Mouse (Mus musculus) kidney, embryonic 14.5 days (tissue): ENCODE measurements at regions not wholly inside any gene's neighbourhood (a gene's known extent, or its start where the extent isn't known, plus 50 kb on each side); places are given as distances from the start of the nearest gene placed in this dataset.

Experiments used
- ATAC-seq: fragments of 200-750 bp; cut with Nextera tagmentation; 2 replicates; pipeline ENCODE4 v1.8.0; 2017; ENCODE audit warnings: moderate number of reproducible peaks, mild to moderate bottlenecking, moderate TSS enrichment, moderate library complexity; ENCODE audit not compliant: low FRiP score, low TSS enrichment
- H3K27ac ChIP-seq: fragments of 300-500 bp; sonication (generic); 2 replicates; pipeline ENCODE4 v1.5.1; 2014; ENCODE audit warnings: low read depth, mild to moderate bottlenecking, low read length, moderate library complexity, mixed read lengths
- H3K27me3 ChIP-seq: fragments of 300-500 bp; sonication (generic); 2 replicates; pipeline ENCODE4 v1.6.1; 2014; ENCODE audit warnings: mild to moderate bottlenecking, low read length; ENCODE audit not compliant: control insufficient read depth, insufficient read depth
- H3K36me3 ChIP-seq: fragments of 300-500 bp; sonication (generic); 2 replicates; pipeline ENCODE4 v1.6.1; 2014; ENCODE audit warnings: low read length, mixed read lengths; ENCODE audit not compliant: control insufficient read depth, insufficient read depth
- H3K4me1 ChIP-seq: fragments of 300-500 bp; sonication (generic); 2 replicates; pipeline ENCODE4 v1.6.1; 2014; ENCODE audit warnings: low read length, mixed read lengths; ENCODE audit not compliant: control insufficient read depth, insufficient read depth
- H3K4me2 ChIP-seq: fragments of 300-500 bp; sonication (generic); replicated peaks from 2 replicates; pipeline ENCODE4 v1.6.1; 2014; ENCODE audit warnings: low read depth, mild to moderate bottlenecking, low read length
- H3K4me3 ChIP-seq: fragments of 300-500 bp; sonication (generic); 2 replicates; pipeline ENCODE4 v1.5.1; 2014; ENCODE audit warnings: mild to moderate bottlenecking, low read length
- H3K9ac ChIP-seq: fragments of 300-500 bp; sonication (generic); 2 replicates; pipeline ENCODE4 v1.6.1; 2014; ENCODE audit warnings: low read depth, mild to moderate bottlenecking, low read length, moderate library complexity
- H3K9me3 ChIP-seq: fragments of 300-500 bp; sonication (generic); 2 replicates; pipeline ENCODE4 v1.6.1; 2016; ENCODE audit warnings: low read length; ENCODE audit not compliant: control insufficient read depth
- WGBS: fragments of 180-500 bp; shearing (Covaris S2); extraction: QIAGEN DNeasy Blood & Tissue Kit; methylation state at CpG from one replicate; pipeline ENCODE4 v1.1.7; 2014; 5-methylcytosine and 5-hydroxymethylcytosine counted together

GRCm38 (mm10) chr7:66532596-66532995, 105.3 kb upstream of the Aldh1a3 start:
- Histone ChIP-seq H3K4me2 (no peak overlapping the region), H3K9ac (no peak overlapping the region), H3K27me3 (no peaks in the 10 kb centered on the region), H3K9me3 (no peaks in the 10 kb centered on the region), H3K4me3 (no peak overlapping the region), H3K27ac (no peak overlapping the region), H3K36me3 (no peaks in the 10 kb centered on the region), H3K4me1 (peaks cover 8% of the 10 kb centered on the region; the same call in 1 of the 2 replicates)
- ATAC-seq = no peak
- WGBS = 84% methylated on average over 6 of the region's 6 CpGs

GRCm38 (mm10) chr7:66532048-66532447, 104.7 kb upstream of the Aldh1a3 start:
- Histone ChIP-seq H3K36me3 (no peaks in the 10 kb centered on the region), H3K9ac (no peak overlapping the region), H3K4me2 (no peak overlapping the region), H3K27ac (no peak overlapping the region), H3K9me3 (no peaks in the 10 kb centered on the region), H3K27me3 (no peaks in the 10 kb centered on the region), H3K4me3 (no peak overlapping the region), H3K4me1 (peaks cover 8% of the 10 kb centered on the region; the same call in 1 of the 2 replicates)
- 87% methylated on average over 8 of the region's 8 CpGs for WGBS
- ATAC-seq = no peak

- no peak overlapping the region for H3K4me2 ChIP-seq
- H3K9me3 ChIP-seq = no peaks in the 10 kb centered on the region
- no peak overlapping the region for H3K27ac ChIP-seq
- WGBS = 29% methylated on average over 7 of the region's 7 CpGs
- no peak overlapping the region for H3K9ac ChIP-seq
- H3K4me1 ChIP-seq = peaks cover 8% of the 10 kb centered on the region; the same call in 1 of the 2 replicates
- H3K36me3 ChIP-seq = no peaks in the 10 kb centered on the region
- ATAC-seq = no peak; the same call in 1 of the 2 replicates
- H3K27me3 ChIP-seq = no peaks in the 10 kb centered on the region
- H3K4me3 ChIP-seq = no peak overlapping the region
Observed at GRCm38 (mm10) chr7:66531111-66531510, 103.8 kb upstream of the Aldh1a3 start.

GRCm38 (mm10) chr7:66528881-66529280, 101.6 kb upstream of the Aldh1a3 start:
- peak; percentile 76 for ATAC-seq

GRCm38 (mm10) chr7:66523959-66524358, 96.6 kb upstream of the Aldh1a3 start:
- Histone ChIP-seq H3K27ac (no peak overlapping the region), H3K36me3 (no peaks in the 10 kb centered on the region), H3K4me1 (peaks cover 8% of the 10 kb centered on the region; the same call in 1 of the 2 replicates), H3K9me3 (no peaks in the 10 kb centered on the region), H3K27me3 (no peaks in the 10 kb centered on the region), H3K9ac (no peak overlapping the region), H3K4me3 (no peak overlapping the region), H3K4me2 (no peak overlapping the region)
- 25% methylated on average over 7 of the region's 7 CpGs for WGBS
- no peak for ATAC-seq

More at GRCm38 (mm10) chr7:66528881-66529280, 101.6 kb upstream of the Aldh1a3 start:
- no peak overlapping the region for H3K4me2 ChIP-seq
- H3K9ac ChIP-seq = no peak overlapping the region
- 44% methylated on average over 4 of the region's 4 CpGs for WGBS
- no peak overlapping the region for H3K27ac ChIP-seq
- H3K36me3 ChIP-seq = no peaks in the 10 kb centered on the region
- H3K27me3 ChIP-seq = no peaks in the 10 kb centered on the region
- no peak overlapping the region for H3K4me3 ChIP-seq
- H3K4me1 ChIP-seq = peaks cover 12% of the 10 kb centered on the region; the same call in 1 of the 2 replicates
- H3K9me3 ChIP-seq = no peaks in the 10 kb centered on the region

- 76% methylated on average over 2 of the region's 2 CpGs for WGBS
- Histone ChIP-seq H3K9me3 (no peaks in the 10 kb centered on the region), H3K4me1 (peaks cover 8% of the 10 kb centered on the region; the same call in 1 of the 2 replicates), H3K4me3 (no peak overlapping the region), H3K36me3 (no peaks in the 10 kb centered on the region), H3K27me3 (no peaks in the 10 kb centered on the region), H3K27ac (no peak overlapping the region), H3K4me2 (no peak overlapping the region), H3K9ac (no peak overlapping the region)
- no peak for ATAC-seq
Observed at GRCm38 (mm10) chr7:66521522-66521921, 94.2 kb upstream of the Aldh1a3 start.

- Histone ChIP-seq H3K27ac (no peak overlapping the region), H3K4me3 (no peak overlapping the region), H3K4me2 (no peak overlapping the region), H3K27me3 (no peaks in the 10 kb centered on the region), H3K9me3 (no peaks in the 10 kb centered on the region; the same call in 1 of the 2 replicates), H3K36me3 (no peaks in the 10 kb centered on the region), H3K4me1 (0 out of 2 replicates have a peak, but pooled peaks cover 6% of the 10 kb centered on the region), H3K9ac (no peak overlapping the region)
- 36% methylated on average over 4 of the region's 4 CpGs for WGBS
- peak; percentile 52; the same call in 1 of the 2 replicates for ATAC-seq
Observed at GRCm38 (mm10) chr7:66516143-66516542, 88.8 kb upstream of the Aldh1a3 start.

GRCm38 (mm10) chr7:66513411-66513810, 86.1 kb upstream of the Aldh1a3 start:
- WGBS = 59% methylated on average over 3 of the region's 3 CpGs
- Histone ChIP-seq H3K9me3 (peaks cover 2% of the 10 kb centered on the region; the same call in 1 of the 2 replicates), H3K27ac (no peak overlapping the region), H3K4me1 (0 out of 2 replicates have a peak, but pooled peaks cover 6% of the 10 kb centered on the region), H3K9ac (no peak overlapping the region), H3K4me2 (no peak overlapping the region), H3K36me3 (no peaks in the 10 kb centered on the region), H3K4me3 (no peak overlapping the region), H3K27me3 (no peaks in the 10 kb centered on the region)
- no peak for ATAC-seq

- Histone ChIP-seq H3K4me2 (no peak overlapping the region), H3K27ac (no peak overlapping the region), H3K9me3 (peaks cover 5% of the 10 kb centered on the region; the same call in 1 of the 2 replicates), H3K4me1 (no peaks in the 10 kb centered on the region), H3K4me3 (no peak overlapping the region), H3K27me3 (no peaks in the 10 kb centered on the region), H3K36me3 (no peaks in the 10 kb centered on the region), H3K9ac (no peak overlapping the region)
- no peak for ATAC-seq
- 14% methylated on average over 2 of the region's 2 CpGs for WGBS
Observed at GRCm38 (mm10) chr7:66505734-66506133, 78.4 kb upstream of the Aldh1a3 start.
